Mouse (Mus musculus): ENCODE measurements at regions not wholly inside any gene's neighbourhood (a gene's known extent, or its start where the extent isn't known, plus 50 kb on each side); places are given as distances from the start of the nearest gene placed in this dataset.

GRCm38 (mm10) chr9:46889933-46890662, 108.4 kb upstream of the Gm4791 start:
- no peak for TF ChIP-seq POLR2A (IDR thresholded peaks at IDR 0.05; ENCODE audit: control insufficient read depth in 1 of 2, insufficient read depth in 1 of 2, low read depth in 1 of 2, low read length in 2 of 2, poor library complexity in 1 of 2)
- TF ChIP-seq EP300 (IDR thresholded peaks at IDR 0.05; ENCODE audit: low read depth in 1 of 2, low read length in 2 of 2), result no peak
- TF ChIP-seq MEF2A (IDR thresholded peaks at IDR 0.05; ENCODE audit: extremely low read depth, insufficient replicate concordance, low read depth, low read length, poor library complexity, severe bottlenecking), result no peak
- no peak for TF ChIP-seq UBTF (IDR thresholded peaks at IDR 0.05; ENCODE audit: borderline replicate concordance, insufficient read depth, low read depth, low read length)
- TF ChIP-seq CTCF (IDR thresholded peaks at IDR 0.05 in 2 of 3, conservative IDR thresholded peaks at IDR 0.05 in 1 of 3; ENCODE audit: control insufficient read depth in 1 of 3, insufficient read depth in 1 of 3, low read depth in 2 of 3, low read length in 3 of 3, poor library complexity in 1 of 3, severe bottlenecking in 1 of 3), result no peak

Measured in MEL (cell line).